Mouse (Mus musculus): ENCODE data around the gene Ercc6l2.

Gene Ercc6l2

GRCm38 (mm10) chr13:63930525-63930924 is 115.5 kb downstream of the Ercc6l2 start:
- no peak for DNase-seq (ENCODE audit: low spot score)

- DNase-seq (ENCODE audit: low spot score): no peak
Measured at GRCm38 (mm10) chr13:63936369-63936768, 121.3 kb downstream of the Ercc6l2 start.

DNA sequence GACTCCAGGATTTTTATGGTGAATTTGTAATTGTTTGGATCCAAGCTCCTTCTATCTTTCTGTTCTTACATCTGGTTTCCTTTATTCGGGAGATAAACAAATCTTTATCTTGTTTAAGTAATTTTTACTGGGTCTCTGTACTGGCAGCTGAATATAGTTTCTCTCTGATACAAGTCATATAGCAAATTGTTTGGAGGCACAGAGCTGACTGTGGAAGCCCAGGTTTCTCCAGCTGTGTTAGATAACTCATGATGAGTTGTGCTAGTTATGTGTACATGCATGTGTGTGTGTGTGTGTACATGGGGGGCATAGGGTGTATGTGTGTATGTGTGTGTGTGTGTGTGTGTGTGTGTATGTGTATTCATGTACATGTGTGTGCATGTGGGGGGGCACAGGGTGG is 125.2 kb downstream of the Ercc6l2 start:
- no peak for DNase-seq (ENCODE audit: low spot score)

DNA sequence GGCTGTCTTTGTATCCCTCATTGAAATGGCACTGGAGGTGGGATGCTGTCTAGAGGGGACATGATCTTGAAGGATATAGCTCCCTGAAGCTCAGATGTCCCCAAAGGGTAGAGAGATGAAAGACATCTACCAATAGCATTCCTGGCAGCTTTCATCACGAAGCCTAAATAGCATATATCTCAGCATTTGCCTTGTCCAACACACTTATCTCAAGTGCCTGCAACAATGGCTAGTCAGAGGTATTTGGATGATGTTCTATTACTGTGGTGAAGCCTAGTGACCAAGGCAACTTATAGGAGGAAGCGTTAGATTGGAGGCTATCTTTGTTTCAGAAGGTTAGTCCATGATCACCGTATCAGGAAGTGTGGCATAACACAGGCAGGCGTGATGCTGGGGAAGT is 126.1 kb downstream of the Ercc6l2 start:
- no peak for DNase-seq (ENCODE audit: low spot score)

DNA sequence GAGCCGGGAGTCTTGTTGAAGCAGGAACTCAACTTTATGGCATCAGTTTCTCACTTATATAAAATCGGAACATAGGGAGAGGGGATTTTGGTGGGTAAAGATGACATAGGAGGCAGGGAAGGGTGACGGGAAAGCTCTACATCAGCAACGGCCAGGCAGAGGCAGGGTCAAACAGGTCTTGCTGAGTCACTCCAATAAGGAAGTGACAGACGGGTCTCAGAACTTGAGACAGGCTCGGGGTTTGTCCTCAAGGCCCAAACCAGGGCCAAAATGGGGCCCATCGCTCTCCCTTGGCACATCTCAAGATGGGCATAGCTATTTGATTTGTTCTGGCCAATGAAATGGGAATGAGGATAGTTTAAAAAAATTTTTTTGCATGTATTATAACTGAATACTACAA is 128.6 kb downstream of the Ercc6l2 start:
- no peak for DNase-seq (ENCODE audit: low spot score)

- DNase-seq (ENCODE audit: low spot score): no peak
Measured at GRCm38 (mm10) chr13:63944344-63945021, 129.4 kb downstream of the Ercc6l2 start.

All from testis, postnatal 10 days (tissue).